Mouse (Mus musculus): ENCODE results near the gene Efnb1.
"Not testable (repeated sequence)": the region's sequence is repeated elsewhere in the genome, so short reads cannot be mapped to it uniquely, and the experiment has no call there.

The Efnb1 gene

DNA sequence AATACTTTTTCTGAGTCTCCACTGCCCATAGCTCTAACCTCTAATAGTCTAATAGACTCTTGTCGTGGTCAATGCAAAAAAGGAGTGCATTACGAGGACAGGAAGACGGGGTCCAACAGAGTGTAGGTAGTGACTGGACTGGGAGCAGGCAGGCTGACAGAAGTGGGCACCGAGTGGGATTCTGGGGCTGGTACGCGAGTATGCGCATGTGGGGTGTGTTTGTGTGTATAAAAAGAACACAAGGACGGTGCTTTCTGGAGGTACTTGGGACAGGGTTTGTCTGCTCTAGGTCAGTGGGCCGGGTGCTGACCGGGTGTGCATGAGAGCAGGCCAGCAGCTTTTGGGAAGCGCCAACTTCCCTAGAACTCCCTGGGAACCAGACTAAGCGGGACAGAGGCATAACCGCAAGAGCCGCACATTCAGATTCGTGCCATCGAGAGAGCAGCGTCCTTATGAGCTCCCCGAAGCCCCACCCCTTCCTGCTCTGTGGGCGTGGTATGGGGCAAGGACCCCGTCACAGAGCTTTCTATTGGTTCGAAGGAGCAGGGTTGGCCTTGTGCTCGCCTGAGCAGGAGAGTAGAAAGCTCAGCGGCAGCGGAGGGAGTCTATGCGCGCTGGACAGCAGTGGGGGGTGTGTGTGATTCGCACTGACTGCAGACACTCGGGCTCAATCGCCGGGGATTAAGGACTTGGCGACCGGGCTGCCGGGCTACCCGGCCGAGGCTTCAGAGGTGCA lies at the start of gene Efnb1:
Gene Efnb1 (plus strand): TSS at position 608 of the 736 bp plus-strand sequence.
- peak; percentile 87 for DNase-seq (ENCODE audit: extremely low spot score)

DNA sequence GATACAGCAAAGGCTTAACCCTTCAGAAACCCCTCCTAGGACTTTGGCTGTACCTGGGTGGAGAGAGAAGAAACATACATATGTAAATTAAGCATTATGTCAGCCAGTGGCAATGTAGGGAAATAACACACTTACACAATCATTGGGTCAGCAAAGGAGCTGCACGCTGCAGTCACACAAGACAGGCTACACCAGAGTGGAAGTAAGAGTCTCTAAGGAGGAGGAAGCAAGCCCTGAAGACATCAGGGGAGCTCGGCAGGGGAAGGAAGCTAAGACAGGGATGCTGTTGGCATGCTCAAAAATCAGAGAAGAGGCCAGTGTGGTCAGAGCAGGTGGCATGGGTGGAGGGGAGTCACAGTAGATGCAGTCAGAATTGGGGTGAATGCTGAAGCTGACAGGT lies 43.2 kb upstream of the Efnb1 start:
- DNase-seq (ENCODE audit: extremely low spot score): no peak

DNA sequence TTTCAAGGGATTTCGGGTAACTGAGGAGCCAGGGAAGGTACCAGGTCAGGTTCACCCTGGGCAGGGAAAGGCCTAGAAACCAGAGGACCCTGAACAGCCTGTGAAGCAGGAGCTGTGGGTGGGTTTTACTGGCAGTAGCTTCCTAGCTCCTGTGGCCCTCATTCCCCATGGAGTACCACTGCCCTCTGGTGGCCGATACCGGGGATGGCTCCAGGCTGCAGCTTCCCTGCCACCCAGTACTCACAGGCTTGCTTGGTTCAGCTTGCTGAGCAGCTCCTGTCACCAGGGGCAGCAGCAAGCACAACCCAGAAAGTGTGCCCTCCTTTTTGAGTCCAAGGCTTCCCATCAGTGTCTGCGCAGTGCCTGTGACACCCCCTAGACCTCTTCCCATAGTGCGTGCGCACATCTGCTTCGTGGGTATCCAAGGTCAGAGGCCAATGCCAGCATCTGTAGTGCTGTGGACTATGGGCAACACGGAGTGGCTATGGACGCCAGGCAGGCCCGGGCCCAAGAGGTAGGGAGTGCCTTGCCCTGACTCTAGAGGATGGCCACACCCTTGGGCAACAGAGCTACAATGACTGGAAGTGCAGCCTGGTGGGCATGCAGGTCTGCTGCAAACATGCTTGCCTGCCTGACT lies 24.7 kb upstream of the Efnb1 start:
- DNase-seq (ENCODE audit: extremely low spot score): not testable (repeated sequence)

DNA sequence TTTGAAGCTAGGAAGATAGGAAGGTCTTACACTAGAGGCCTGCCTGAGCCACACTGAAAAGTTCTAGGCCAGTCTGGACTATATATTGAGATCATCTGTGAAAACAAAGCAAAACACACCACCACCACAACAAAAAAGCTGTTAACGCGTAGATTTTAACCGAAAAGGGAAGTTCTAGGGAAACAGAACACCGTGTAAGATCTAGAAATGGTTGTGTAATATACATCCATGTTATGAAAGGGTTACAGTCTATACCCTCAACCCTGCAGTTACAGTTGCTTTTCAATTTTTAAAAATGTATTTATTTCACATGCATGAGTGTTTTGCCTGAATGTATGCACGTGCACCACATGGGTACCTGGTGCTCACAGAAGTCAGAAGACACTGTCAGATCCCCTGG lies 16.4 kb upstream of the Efnb1 start:
- DNase-seq (ENCODE audit: extremely low spot score): no peak

DNA sequence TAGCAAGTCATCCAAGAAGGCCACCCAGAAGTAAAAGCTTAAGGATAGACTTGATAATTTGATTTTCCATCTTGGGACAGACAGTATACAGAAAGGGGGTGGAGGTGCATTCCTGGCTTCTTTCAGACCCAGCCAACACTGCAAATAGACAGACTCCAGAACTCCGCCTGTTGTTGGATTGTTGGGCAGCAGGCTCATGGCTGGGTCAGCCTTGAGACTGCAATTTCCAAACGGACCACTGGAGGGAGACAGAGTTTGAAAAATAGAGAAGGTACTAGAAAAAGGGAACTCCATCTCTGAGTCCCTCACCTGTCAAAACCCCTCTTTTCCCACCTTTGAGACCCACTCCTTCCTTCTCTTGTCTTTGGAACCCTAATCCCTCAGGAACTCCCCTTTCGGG lies 5.9 kb upstream of the Efnb1 start:
- DNase-seq (ENCODE audit: extremely low spot score): peak; percentile 69

DNA sequence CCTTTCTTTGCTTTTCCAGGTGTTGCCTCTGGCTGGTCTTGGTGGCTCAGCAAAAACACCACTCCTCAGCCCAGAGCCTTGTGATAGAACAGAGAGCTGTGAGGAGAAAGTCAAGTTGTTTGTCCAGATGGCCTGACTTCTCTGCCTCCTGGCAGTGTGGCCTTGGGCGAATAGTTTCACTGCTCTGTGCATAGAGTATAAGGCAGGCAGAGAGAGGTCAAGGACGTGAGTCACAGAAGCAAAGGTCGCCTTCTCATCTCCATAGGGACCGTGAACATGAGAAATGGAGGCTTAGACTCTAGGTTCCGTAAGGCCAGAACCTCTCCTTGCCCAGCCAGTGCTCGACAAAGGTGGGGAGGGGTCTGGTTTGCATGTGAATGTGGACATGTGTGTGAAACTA lies 3.4 kb upstream of the Efnb1 start:
- DNase-seq (ENCODE audit: extremely low spot score): no peak

DNA sequence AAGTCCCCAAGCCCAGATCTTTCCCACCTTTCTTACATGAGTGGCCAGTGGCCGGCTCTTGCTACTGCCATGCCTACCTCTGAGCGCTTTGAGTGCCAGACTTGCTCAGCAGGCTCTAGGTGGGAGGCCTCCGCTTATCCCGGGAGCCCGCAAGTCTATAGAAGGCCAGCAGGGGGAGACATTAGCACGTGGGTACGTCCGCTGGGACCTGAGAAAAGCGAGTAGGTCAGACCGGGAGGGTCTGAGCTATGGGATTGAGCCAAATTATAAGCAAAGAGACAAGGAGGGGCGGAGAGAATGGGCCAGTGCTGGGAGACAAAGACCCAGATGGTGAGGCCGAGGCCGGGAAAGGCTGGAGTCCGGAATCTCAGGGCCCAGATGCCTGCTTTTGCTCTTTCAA lies 1.0 kb upstream of the Efnb1 start:
- peak; percentile 83 for DNase-seq (ENCODE audit: extremely low spot score)

DNA sequence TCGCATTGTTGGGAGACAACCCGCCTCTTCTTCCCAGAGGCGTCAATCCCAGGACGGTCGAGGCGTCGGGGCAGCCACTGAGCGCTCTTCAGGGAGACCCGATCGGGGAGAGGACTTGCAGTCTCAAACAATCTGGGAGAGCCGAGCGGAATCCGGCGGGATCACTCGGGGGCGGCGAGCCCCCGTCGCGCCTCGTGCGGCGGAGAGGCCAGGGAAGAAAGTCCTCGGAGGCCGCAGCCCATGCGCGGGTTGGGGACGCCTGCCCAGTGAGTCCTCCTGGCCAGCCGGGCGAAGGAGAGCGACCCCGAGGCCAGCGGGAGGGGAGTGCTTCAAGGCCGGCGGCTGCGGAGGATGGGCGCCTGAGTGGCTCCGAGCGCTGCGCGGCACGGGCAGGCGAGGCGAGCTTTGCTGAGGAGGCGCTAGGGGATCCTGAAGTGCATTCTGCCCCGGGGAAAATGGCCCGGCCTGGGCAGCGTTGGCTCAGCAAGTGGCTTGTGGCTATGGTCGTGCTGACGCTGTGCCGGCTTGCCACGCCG lies 569 bp downstream of the Efnb1 start:
- peak; percentile 54 for DNase-seq (ENCODE audit: extremely low spot score)

DNA sequence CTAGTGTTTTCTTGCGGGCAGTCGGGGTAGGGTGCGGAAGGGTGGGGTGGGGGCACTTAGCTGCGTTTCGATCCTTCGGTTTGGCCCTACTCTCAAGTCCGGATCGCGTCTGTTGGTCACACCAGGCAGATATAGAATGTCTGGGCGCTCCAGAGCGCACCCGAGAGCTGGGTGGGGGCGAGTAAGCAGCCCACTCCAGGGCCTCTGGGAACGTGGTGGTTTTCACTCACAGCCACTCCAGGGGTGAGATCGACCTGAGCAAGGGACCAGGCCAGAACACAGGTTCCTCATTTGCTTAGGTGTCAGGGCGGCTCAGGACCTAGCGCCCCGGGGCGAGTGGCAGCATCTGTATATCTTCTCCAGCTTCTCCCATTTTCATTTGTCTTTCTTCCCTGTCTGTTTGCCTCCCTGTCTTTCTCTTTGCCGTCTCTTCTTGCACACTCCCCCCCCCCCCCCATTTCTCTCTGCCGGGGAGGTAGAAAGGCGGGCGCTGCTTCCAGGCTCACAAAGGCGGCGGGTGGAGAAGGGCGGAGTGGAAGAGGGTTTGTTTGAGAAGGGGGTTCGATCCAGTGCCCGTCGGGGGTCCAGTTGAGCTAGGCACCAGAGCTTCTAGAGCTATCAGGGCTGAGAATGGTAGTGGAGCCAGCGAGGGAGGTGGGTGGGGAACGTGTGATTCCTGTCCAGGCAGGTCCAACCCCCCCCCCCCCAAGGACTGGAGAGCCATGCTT lies 1.4 kb downstream of the Efnb1 start:
- no peak for DNase-seq (ENCODE audit: extremely low spot score)

DNA sequence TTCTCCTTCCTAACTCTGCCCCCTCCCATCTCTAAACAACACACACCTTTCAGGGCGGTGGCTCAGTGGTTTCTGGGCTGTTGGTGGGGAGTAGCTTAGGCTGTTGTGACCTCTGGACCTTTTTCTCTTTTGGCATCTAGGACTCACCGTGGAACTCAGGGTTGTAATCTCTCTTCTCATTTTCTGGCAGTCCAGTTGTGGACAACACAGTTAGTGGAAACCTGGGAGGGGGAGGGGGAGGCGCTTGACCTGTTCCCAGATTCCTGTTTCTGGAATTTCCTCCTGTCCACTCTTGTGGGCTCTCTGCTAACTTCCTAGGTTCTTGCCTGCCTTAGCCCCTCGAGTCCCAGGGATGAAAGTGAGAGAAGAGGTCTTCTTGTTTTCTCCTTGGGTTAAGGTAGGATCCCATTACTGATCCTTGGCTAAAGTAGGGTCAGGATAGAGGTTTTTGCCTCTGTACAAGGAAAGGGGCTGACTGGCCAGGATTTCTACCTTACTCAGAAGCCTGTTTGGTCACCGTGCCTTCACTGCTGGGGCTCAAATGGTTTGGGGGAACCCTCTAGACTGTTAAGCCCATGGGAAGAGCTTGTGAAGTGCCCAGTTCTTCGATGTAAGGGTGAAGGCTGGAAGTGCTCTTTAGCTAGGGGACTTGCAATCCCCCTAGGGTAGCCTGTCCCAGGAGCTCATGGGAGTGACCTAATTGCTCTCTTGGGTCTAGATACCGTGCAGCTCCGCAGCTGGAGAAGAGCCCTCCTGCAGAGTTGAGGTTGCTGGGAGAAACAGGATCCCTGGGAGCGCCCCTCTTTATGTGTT lies 2.2 kb downstream of the Efnb1 start:
- DNase-seq (ENCODE audit: extremely low spot score): no peak

DNA sequence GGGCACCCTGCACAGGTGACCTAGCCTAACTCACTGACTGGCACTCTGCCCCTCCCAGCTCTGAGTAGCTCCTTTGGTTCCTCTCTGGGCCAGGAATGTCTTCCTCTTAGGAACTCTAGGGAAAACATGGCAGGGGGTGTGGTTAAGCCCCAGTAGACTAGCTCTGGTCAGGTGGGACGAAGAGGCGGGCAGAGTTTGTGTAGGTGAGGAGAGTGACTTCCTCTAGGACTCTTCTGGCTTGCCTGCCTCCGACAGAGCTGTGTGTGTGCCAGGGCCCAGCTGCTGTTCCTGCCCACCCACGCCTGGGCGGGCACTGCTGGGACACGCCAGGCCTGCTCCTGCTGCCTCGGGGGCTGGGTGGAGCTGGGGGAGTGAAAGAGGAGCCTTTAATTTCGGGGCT lies 5.1 kb downstream of the Efnb1 start:
- no peak for DNase-seq (ENCODE audit: extremely low spot score)

DNA sequence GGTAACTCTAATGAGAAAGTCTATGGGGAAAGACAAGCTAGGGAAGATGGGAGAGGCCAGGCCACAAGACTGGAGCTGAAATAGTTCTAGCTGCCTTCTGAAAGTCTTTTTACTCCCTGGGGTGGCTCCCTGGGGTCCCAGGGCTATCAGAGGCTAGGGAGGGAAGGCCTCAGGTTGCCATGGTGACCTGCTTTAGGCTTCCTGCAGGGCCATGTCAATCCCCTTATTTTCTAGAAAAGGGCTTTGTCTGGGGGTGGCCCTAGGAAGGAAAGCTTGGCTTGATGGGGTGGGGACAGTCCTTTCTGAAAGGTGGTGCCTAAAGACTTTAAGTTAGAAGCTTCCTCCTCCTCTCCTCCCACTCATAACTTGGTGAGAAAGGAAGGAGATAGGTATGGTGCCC lies 6.0 kb downstream of the Efnb1 start:
- no peak for DNase-seq (ENCODE audit: extremely low spot score)

DNA sequence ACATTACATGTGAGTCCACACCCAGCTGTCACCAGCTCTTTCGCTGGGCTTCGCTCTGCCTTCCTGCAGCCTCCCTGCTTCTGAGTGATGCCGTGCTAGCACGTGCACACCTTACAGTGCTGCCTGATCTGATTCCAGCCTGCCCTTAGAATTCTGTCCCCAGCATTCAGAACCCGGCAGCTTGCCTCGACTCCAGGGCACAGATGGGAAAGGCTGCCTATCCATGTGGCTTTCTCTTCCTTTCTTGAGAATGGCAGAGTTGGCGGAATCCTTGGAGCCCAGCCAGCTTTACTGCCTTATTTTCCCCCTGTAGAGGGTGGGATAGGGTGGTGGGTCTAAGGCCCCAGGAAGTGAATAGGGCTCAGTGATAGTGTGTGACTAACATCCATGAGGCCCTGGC lies 9.6 kb downstream of the Efnb1 start:
- no peak for DNase-seq (ENCODE audit: extremely low spot score)

DNA sequence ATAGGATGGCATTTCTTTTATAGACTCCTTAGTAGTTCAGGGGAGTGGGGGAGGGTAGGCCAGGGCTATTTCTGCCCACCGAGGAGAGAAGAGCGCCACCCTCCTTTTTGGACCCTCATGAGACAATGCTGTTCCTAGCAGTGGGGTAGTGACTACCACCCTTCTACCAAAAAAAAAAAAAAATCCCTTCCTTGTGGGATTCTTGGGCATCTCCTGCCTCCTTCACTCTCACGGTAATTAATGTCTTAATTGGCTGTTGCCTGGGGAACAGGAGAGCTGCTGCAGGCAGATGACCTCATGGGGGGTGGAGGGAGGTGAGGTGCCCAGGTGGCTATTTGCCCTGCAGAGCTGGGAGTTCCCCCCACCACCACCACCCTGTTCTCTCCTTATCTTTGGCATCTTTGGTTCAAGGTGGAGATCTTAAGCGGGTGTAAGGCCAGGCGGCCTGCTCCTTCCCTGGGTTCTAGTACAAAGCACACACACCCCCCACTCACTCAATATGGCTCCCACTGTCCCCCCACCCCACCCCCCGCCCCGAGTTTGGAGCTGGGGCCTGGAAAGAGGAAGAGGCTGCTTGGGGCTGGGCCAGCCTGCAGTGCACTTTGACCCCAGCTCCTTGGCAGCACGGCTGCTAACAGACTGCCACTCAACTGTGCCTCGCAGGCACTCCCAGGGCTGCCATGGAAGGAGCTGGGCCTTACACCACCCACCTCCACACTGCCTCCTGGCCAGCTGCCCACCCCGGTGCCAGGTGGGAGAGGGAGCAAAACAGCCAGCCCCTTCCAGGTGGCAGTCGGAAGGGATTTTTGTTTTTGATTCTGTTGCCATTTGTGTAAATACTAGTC lies 12.4 kb downstream of the Efnb1 start:
- no peak for DNase-seq (ENCODE audit: extremely low spot score)

DNA sequence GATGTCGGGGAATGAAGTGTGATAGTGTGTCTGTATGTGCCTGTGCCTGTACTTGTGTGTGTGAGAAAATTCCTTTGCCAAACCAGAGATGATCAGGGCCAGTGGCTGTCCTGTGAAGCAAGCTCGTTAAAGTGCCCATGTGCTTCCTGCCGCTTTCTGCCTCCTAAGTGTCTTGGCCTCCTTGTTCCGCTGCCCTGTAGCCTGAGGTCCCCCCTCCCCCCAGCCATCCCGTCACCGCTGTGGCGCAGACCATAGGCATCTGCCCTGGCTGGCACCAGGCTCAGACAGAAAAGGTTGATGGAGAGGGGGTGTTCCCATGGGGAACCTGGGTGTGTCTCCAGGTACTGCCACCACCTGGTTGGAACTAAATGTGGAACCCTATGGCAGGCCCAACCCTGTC lies 13.1 kb downstream of the Efnb1 start:
- DNase-seq (ENCODE audit: extremely low spot score): no peak

DNA sequence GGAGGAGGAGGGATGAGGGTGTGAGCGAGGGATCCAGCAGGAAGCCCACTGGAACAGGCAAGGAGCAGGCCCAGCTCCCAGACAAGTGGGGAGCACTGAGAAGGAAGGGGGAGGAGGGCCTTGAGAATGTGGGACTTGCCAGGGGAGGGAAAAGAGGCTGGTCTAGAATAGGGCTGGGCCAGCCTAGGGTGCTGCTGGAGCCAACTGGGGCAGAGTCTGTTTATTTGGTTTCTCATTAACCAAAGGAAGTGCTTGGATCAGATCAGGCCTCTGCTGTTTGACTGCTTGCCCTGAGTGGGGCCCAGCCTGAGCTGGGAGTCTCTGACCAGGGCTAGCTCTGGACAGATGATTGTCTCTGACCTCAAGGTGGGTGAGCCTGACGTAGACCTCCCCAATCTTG lies 14.0 kb downstream of the Efnb1 start:
- no peak for DNase-seq (ENCODE audit: extremely low spot score)

DNA sequence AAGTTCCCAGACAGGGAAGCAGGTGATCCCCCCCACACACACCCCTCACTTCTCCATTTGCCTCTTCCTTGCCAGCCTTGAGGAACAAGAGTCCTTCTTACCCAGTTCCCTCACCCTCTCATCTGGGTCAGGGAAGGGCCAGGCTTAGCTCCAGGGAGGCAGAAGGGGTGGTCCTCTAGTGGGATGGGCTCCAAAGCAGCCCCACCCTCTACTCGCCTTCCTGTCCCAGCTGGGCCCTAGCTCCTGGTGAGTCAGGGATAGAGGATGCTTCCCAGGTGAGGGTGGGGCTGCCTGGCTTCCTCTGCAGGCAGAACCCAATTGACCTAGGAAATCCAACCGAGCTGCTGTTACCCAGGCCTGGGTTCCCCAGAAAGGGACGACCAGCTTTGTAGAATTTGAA lies 14.8 kb downstream of the Efnb1 start:
- DNase-seq (ENCODE audit: extremely low spot score): no peak

DNA sequence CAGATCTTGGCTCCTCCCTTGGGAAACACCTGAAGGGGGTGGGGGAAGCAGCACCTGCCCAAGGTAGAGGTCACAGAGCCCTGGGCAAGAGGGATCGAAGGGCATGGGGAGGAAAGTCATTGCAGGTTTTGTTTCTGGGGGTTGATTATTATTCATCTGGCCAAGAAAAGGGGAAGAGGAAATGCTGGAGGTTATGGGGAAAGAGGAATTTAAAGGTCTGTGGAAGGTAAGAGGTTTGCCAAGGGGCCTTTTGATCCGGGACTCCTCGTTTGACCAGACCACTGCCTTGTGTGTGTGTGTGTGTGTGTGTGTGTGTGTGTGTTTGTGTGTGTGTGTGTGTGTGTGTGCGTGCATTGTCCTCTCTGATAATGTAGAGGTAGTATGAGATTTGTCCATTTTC lies 15.5 kb downstream of the Efnb1 start:
- no peak for DNase-seq (ENCODE audit: extremely low spot score)

DNA sequence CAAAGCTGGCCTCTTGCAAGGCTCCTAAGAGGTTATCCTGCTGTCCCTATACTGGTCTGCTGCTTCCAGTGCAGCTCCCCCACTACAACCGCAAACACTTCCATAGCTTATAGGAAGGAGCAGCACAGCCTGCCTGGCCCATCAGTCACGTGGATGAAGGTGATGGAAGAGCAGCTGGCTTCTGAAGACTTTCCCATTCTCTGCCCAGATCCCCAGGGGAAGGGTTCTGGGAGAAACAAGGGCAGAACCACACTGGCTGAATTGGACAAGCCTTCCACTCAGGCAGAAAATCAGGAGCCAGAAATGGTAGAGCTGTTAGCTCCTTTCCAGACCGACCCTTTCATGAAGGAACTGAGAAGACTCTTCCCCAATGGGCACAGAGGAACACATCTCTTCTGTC lies 16.2 kb downstream of the Efnb1 start:
- no peak for DNase-seq (ENCODE audit: extremely low spot score)

DNA sequence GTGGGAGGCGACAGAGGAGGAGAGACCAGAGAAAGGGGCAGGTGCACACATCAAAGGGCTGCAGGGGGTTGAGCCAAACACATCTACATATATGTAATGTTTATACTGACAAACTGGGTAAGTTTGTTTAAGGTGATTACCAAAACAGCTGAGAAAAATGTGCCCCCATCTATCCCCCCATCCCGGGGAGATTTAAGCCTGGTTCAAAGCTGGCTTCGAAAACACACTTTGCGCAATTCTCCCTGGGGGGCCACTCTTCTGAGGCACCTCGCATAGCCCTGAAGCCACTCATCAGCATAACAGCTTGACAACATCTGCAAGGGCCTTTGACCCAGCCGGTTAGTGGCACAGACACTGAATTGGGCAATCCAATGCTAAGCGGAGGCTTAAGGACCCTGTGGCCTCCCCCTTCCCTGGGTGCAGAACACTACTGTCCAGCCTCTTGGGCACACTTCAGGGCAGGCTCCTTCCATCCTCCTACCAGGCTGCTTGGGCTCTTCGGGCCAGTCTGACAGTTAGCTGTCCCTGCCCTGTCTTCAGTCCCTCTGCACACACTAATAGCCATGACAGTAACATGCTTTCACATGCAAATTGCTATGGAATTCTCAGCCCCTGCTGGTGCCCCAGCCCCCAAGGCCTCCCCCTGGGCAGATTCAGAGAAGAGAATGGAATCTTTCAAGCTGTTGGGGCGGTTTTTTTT lies 16.8 kb downstream of the Efnb1 start:
- DNase-seq (ENCODE audit: extremely low spot score): peak; percentile 33
